Mouse (Mus musculus) effector memory CD4-positive, alpha-beta T cell, adult 5 months (primary cell): Measurements from ENCODE around the gene Olfr509. TPM values are rescaled to one million over a fixed set of nuclear protein-coding genes. Genes with fewer than 3 reads are reported as not detected.

ENCODE experiments used
- polyA plus RNA-seq: library from polyadenylated mRNA; unstranded; fragments of 100-300 nt; shearing (Covaris generic); gene quantifications from one replicate; pipeline ENCODE4 v1.2.1, GENCODE M21; 2017

The Olfr509 gene
- not detected for polyA plus RNA-seq

GRCm38 (mm10) chr7:108651806-108652205, at the start of gene Olfr509:
TSS of gene Olfr509 (minus strand) at chr7:108651906.

DNA sequence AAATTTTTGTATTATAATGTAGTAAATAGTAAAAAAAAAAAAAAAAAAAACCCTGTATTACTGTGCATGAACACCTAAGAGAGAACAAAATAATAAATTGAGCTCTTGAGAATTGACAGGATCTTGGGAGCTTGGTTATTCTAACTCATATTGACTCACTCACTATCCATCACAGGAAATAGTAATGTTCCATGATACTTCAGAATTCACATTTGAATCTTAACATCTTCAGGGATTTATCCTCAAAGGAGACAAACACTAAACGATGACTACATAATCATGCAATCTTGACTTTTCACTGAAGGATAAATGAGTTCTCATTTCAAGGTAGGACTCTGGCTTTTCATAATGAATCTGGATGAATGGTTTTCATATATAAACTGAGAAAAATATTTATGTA, 14.4 kb upstream of the Olfr509 start, which contains the start of gene Olfr510:
TSS of gene Olfr510 (plus strand) at position 301 of the 400 bp plus-strand sequence.

GRCm38 (mm10) chr7:108629694-108630093, 22.0 kb downstream of the Olfr509 start, which contains the start of gene Olfr508:
TSS of gene Olfr508 (plus strand) at chr7:108629994.

GRCm38 (mm10) chr7:108621514-108621913, 30.2 kb downstream of the Olfr509 start, which contains the start of gene Olfr507:
TSS of gene Olfr507 (plus strand) at chr7:108621814.

DNA sequence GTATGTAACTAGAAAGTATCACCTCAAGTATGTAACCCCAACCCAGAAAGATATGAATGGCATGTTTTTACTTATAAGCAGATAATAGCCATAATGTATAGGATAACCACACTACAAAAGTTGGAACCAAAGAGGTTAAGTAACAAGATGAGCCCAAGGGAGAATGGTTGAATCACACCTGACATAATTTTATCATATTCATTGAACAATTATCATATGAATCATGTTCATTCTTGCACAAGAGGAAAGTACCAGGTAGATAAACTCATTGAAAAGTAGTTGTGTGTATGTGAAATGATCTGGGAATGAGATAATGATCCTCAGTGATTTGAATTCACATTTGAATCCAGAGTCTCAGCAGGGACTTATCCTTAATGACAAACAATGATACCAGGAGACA, 41.2 kb downstream of the Olfr509 start, which contains the start of gene Olfr506:
TSS of gene Olfr506 (plus strand) at position 301 of the 400 bp plus-strand sequence.

Other genes with a start within 250 kb of the Olfr509 start
- gene Olfr497, start 231.5 kb downstream of the Olfr509 start, polyA plus RNA-seq: not detected
- gene Olfr498, start 186.6 kb downstream of the Olfr509 start, polyA plus RNA-seq: not detected
- not detected for gene Olfr502, start 126.8 kb downstream of the Olfr509 start, polyA plus RNA-seq
- not detected for gene Olfr503, start 107.4 kb downstream of the Olfr509 start, polyA plus RNA-seq
- not detected for gene Olfr504, start 86.1 kb downstream of the Olfr509 start, polyA plus RNA-seq
- not detected for gene Olfr506, start 41.1 kb downstream of the Olfr509 start, polyA plus RNA-seq
- gene Olfr507, start 30.1 kb downstream of the Olfr509 start, polyA plus RNA-seq: not detected
- not detected for gene Olfr508, start 21.9 kb downstream of the Olfr509 start, polyA plus RNA-seq
- gene Olfr510, start 14.5 kb upstream of the Olfr509 start, polyA plus RNA-seq: not detected
- gene Olfr512, start 61.4 kb upstream of the Olfr509 start, polyA plus RNA-seq: not detected
- gene Olfr513, start 99.1 kb upstream of the Olfr509 start, polyA plus RNA-seq: not detected
- gene Olfr514, start 174.1 kb upstream of the Olfr509 start, polyA plus RNA-seq: not detected
- not detected for gene Olfr516, start 198.6 kb upstream of the Olfr509 start, polyA plus RNA-seq
- not detected for gene Olfr517, start 220.5 kb upstream of the Olfr509 start, polyA plus RNA-seq
- not detected for gene Olfr518, start 233.1 kb upstream of the Olfr509 start, polyA plus RNA-seq
- not detected for gene Olfr519, start 242.5 kb upstream of the Olfr509 start, polyA plus RNA-seq